9 mouse cellular contexts compared by ENCODE assay signal in the genomic region with DNA sequence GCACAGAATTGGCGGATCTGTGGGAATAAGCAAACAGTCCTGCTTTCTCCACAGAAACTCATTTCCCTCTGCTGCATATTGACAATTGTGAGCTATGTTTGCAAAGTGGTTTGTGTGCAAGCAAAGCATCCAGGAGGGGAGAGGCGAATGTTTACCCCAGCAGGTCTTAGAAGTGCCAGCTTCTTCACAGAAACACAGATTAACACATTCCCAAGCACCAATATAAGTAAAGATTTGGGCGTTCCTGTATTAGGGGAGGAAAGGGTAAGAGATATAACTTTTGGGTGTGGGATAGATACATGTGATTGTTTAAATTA.
DNase-seq lines count a peak whose midpoint lies in the region; ATAC-seq lines count a peak whose summit lies in the region.
"Had no signal": no experiment of that assay in that cellular context is flagged by ENCODE, and none has a peak within 500 bp of the region (broad histone marks: within the 10 kb centered on the region; RNA-seq: fewer than 3 reads in every experiment).

No protein-coding gene starts in this region.

- H3K4me2 ChIP-seq in limb, embryonic 12.5 days, result 0 out of 2 replicates have a peak overlapping the region, but pooled peaks have one; percentile 21
- H3K4me2 ChIP-seq in forebrain, embryonic 15.5 days (replicated peaks), result peak overlapping the region; percentile 21
- peak overlapping the region; percentile 44 for H3K4me2 ChIP-seq in midbrain, embryonic 16.5 days (ENCODE audit: low read length)

- peaks cover 10% of the 10 kb centered on the region; the same call in 1 of the 2 replicates for H3K4me1 ChIP-seq in heart, embryonic 10.5 days
- H3K4me1 ChIP-seq in limb, embryonic 12.5 days (replicated peaks), result no peaks in the 10 kb centered on the region; the same call in 1 of the 2 replicates
- 0 out of 2 replicates have a peak, but pooled peaks cover 3% of the 10 kb centered on the region for H3K4me1 ChIP-seq in limb, embryonic 10.5 days
- peaks cover 12% of the 10 kb centered on the region for H3K4me1 ChIP-seq in forebrain, embryonic 15.5 days
- H3K4me1 ChIP-seq in midbrain, embryonic 16.5 days (ENCODE audit: control insufficient read depth, insufficient read depth, low read length), result peaks cover 13% of the 10 kb centered on the region

- 0 out of 2 replicates have a peak overlapping the region, but pooled peaks have one; percentile 16 for H3K4me3 ChIP-seq in heart, embryonic 10.5 days
- no peak overlapping the region for H3K4me3 ChIP-seq in limb, embryonic 12.5 days (replicated peaks)
- H3K4me3 ChIP-seq in limb, embryonic 10.5 days, result no peak overlapping the region
- no peak overlapping the region for H3K4me3 ChIP-seq in forebrain, embryonic 15.5 days
- no peak overlapping the region for H3K4me3 ChIP-seq in midbrain, embryonic 16.5 days (ENCODE audit: low read depth, low read length)

- no peak overlapping the region for H3K9ac ChIP-seq in limb, embryonic 12.5 days (replicated peaks)
- no peak overlapping the region for H3K9ac ChIP-seq in forebrain, embryonic 15.5 days (replicated peaks)
- no peak overlapping the region for H3K9ac ChIP-seq in midbrain, embryonic 16.5 days (ENCODE audit: low read depth, low read length)

- ATAC-seq in limb, embryonic 12.5 days (ENCODE audit: insufficient number of reproducible peaks, insufficient read depth, low FRiP score, low TSS enrichment, low read depth), result no peak
- peak; percentile 76; the same call in 1 of the 2 replicates for ATAC-seq in forebrain, embryonic 15.5 days (replicated peaks)
- ATAC-seq in midbrain, embryonic 16.5 days, result peak; percentile 72; the same call in 1 of the 2 replicates

- H3K27me3 ChIP-seq in heart, embryonic 10.5 days (ENCODE audit: insufficient read depth, poor library complexity, severe bottlenecking), result no peaks in the 10 kb centered on the region
- H3K27me3 ChIP-seq in limb, embryonic 12.5 days, result no peaks in the 10 kb centered on the region
- no peaks in the 10 kb centered on the region for H3K27me3 ChIP-seq in limb, embryonic 10.5 days (ENCODE audit: low read depth, poor library complexity, severe bottlenecking)
- H3K27me3 ChIP-seq in forebrain, embryonic 15.5 days, result no peaks in the 10 kb centered on the region
- no peaks in the 10 kb centered on the region for H3K27me3 ChIP-seq in midbrain, embryonic 16.5 days (ENCODE audit: control insufficient read depth, insufficient read depth, low read depth, low read length)

- H3K9me3 ChIP-seq in heart, embryonic 10.5 days, result no peaks in the 10 kb centered on the region
- no peaks in the 10 kb centered on the region for H3K9me3 ChIP-seq in limb, embryonic 12.5 days
- H3K9me3 ChIP-seq in limb, embryonic 10.5 days (replicated peaks), result no peaks in the 10 kb centered on the region
- H3K9me3 ChIP-seq in forebrain, embryonic 15.5 days, result no peaks in the 10 kb centered on the region
- H3K9me3 ChIP-seq in midbrain, embryonic 16.5 days (replicated peaks; ENCODE audit: control insufficient read depth, low read length, poor library complexity, severe bottlenecking), result no peaks in the 10 kb centered on the region

- 0 out of 2 replicates have a peak overlapping the region, but pooled peaks have one; percentile 65 for H3K27ac ChIP-seq in heart, embryonic 10.5 days
- H3K27ac ChIP-seq in limb, embryonic 12.5 days, result no peak overlapping the region
- no peak overlapping the region for H3K27ac ChIP-seq in limb, embryonic 10.5 days
- H3K27ac ChIP-seq in forebrain, embryonic 15.5 days (replicated peaks), result no peak overlapping the region
- peak overlapping the region; percentile 4; the same call in 1 of the 2 replicates for H3K27ac ChIP-seq in midbrain, embryonic 16.5 days (ENCODE audit: low read length)

- intact Hi-C loops in heart, postnatal 10 days (cut with DNase I), result no loop called here

- WGBS in heart, embryonic 10.5 days, result 65% methylated on average over 3 of the region's 3 CpGs
- WGBS in limb, embryonic 12.5 days, result 81% methylated on average over 3 of the region's 3 CpGs
- 85% methylated on average over 3 of the region's 3 CpGs for WGBS in limb, embryonic 10.5 days
- WGBS in forebrain, embryonic 15.5 days, result 12% methylated on average over 3 of the region's 3 CpGs
- WGBS in midbrain, embryonic 16.5 days, result 37% methylated on average over 3 of the region's 3 CpGs

- H3K36me3 ChIP-seq in heart, embryonic 10.5 days, result no peaks in the 10 kb centered on the region
- H3K36me3 ChIP-seq in limb, embryonic 12.5 days, result no peaks in the 10 kb centered on the region
- no peaks in the 10 kb centered on the region for H3K36me3 ChIP-seq in limb, embryonic 10.5 days
- H3K36me3 ChIP-seq in forebrain, embryonic 15.5 days, result no peaks in the 10 kb centered on the region
- no peaks in the 10 kb centered on the region for H3K36me3 ChIP-seq in midbrain, embryonic 16.5 days (ENCODE audit: control insufficient read depth, insufficient read depth, low read length)

- no peak for DNase-seq in heart, embryonic 10.5 days (ENCODE audit: low spot score)
- DNase-seq in heart, postnatal 10 days, result no peak
- no peak for DNase-seq in limb, embryonic 10.5 days (ENCODE audit: low spot score)
- DNase-seq in embryo, embryonic 10 days (ENCODE audit: low spot score), result no peak
- DNase-seq in embryo, embryonic 10.5 days (ENCODE audit: low spot score), result no peak
- DNase-seq: right cerebral cortex, postnatal 25 days had no signal

Comparison
In these comparisons a context has a peak if more than half of its experiments do, and no peak if none do; other contexts are left out.
1. H3K27ac ChIP-seq: peak in heart, embryonic 10.5 days (single experiment) and midbrain, embryonic 16.5 days (single experiment); none in limb, embryonic 12.5 days (single experiment), limb, embryonic 10.5 days (single experiment) and forebrain, embryonic 15.5 days (single experiment).
2. Peak in every context shown above with its lines, with median percentiles within 50 percentile points of each other: H3K4me2 ChIP-seq.